Mouse (Mus musculus): ENCODE results near the gene Asap2.
"Not testable (repeated sequence)": the region's sequence is repeated elsewhere in the genome, so short reads cannot be mapped to it uniquely, and the experiment has no call there.

Asap2 gene

DNA sequence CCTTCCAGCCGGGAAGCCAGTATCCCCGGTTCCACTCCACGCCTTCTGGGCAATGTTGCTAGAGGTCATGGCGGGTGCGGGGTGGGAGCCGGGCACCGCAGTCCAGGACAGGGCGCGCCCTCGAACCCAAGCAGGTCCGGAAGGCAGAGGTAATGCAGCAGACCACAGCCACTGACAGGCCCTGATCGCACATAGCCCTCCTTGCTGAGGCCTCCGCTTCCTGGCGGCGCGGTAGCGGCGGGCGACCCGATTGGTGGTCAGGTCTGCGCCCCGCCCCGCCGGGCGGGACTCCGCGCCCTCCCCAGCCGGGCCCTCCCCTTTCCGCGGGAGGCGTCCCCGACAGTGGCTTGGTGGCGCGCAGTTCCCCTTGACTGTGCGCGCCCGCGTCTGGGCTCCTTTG, at the start of gene Asap2:
Gene Asap2 (plus strand): TSS at position 328 of the 400 bp plus-strand sequence.
- DNase-seq (ENCODE audit: low spot score), result not testable (repeated sequence)

DNA sequence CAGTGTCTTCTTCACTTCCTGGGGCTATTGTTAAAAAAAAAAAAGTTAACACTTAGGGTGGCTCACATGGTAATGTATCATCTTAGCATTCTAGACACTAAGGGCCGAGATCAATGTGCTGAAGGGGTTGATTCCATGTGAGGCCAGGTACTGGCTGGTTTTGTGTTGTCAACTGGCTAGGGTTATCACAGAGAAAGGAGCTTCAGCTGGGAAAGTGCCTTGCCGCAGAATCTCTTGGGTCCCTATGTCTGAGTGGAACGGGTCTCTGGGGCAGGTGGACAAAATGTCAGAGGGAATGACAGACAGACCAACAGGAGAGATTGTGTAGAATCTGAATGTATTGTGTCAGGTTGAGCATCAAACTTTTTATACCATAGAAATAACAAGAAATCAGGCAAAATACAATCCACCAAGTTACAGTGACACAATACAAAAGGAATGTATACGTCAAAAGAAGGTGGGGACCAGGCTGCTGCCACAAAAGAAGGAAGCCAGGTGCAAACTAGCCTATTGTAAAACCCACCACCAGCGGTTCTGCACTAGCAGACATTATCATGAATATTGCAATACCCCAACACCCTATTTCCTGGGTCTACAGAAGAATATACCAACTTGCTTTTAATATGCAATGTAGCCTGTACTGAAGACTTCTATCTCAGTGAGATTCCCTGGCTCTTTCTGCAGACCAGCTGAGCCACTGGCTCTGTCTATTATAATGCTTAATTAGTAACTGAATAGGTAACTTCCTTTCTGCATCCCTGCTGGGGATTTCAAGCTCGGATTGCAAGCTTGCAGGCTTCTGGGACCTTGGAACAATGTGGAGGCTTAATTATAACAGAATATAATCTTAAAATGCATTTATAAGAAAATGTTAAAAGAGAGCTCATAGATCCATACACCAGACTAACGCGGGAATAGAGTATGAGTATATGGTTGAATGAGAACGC, 42.9 kb upstream of the Asap2 start:
- DNase-seq (ENCODE audit: low spot score), result not testable (repeated sequence)

DNA sequence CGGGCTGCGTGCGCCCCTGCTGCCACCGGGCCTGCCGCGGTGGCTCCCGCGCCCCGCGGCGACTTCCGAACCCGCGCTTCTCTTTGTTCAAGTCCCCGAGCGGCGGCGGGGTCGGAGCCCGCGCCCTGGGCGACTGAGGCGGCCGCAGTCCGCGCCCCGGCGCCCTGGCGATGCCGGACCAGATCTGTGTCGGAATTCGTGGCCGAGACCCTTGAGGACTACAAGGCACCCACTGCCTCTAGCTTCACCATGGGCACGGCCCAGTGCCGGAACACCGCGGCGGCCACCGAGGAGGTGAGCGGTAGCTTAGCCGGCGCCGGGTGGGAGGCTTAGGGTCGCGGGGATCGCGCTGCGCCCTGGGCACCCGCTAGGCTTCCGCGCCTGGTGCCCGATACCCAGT, 320 bp downstream of the Asap2 start:
- not testable (repeated sequence) for DNase-seq (ENCODE audit: low spot score)

DNA sequence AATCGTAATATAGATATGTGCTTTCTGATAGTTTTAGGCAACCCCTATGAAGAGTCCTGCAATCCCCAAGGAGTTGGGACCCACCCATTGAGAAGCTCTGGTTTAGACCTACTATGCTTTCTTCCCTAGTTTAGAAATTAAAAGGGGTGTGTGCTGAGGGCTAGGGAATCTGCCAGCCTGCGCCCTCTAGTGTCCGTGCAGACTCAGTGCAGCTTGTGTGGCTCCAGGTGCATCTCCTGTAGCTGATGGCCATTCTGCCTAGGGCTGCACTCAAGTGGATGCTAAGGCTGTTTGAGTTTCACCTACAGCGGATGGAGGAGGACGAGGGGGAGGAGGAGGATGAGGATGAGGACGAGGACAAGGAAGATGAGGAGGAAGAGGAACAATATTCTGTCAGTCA, 40.6 kb downstream of the Asap2 start:
- not testable (repeated sequence) for DNase-seq (ENCODE audit: low spot score)

DNA sequence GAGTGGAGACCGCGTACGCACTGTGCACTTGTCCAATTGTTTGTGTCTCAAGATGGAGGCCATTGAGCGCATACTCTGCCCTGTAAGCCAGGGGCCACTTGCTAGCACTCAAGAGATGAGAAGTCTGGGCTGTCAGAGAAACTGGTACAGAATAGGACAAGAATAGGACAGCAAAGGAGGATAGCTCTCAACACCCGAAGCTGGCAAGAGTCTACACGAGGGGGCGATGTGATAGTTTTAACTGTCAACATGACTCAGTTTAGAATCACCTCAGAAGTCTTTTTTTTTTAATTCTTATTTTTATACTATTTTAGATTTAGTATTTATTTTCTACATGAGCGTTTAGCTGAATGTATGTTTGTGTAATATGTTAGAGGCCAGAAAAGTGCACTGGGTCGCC, 56.5 kb downstream of the Asap2 start:
- not testable (repeated sequence) for DNase-seq (ENCODE audit: low spot score)

DNA sequence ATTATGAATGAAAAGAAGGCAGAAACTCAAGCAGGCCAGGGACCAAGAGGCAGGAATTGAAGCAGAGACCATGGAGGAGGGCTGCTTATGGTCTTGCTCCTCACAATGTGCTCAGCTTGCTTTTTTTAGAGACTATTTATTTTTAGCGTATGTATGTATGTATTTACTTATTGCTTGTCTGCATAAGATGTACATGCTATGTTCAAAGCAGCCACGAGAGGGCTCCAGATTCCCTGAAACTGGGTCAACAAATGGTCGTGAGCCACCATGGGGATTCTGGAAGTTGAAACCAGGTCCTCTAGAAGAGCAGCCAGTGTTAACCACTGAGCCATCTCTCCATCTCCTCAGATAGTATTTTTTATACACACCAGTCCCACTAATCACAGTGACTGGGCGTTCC, 85.5 kb downstream of the Asap2 start:
- DNase-seq (ENCODE audit: low spot score), result peak; percentile 75

DNA sequence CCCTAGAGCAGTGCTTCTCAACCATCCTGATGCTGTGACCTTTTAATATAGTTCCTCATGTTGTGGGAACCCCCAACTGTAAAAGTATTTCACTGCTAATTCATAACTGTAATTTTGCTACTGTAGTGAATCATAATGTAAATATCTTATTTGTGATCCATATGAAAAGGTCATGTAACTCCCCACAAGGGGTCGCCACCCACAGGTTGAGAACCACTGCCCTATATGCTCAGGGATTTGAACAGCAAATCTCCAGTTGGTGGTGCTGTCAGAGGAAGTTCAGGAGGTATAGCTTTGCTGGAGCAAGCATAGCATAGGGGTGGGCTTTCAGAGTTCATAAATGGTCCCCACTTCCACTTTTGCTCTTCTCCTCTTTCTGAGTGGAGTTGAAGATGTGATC, 99.9 kb downstream of the Asap2 start:
- DNase-seq (ENCODE audit: low spot score), result not testable (repeated sequence)

DNA sequence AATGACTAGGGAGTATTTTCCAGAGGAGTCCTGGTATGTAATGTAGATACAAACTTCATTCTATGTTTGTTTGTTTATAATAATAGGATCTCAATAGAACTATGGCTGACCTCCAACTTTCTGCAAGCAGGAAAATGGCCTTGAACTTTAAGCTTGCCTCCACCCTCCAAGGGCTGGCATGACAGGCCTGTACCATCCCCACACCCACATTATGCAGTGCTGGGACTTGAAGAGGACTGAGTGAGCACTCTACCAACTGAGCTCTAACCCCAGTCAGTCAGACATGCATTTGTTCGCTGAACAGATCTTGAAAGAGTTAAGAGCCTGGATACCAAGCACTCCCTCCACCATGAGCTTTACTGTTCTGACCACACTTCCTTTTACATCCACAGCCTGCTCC, 102.2 kb downstream of the Asap2 start:
- DNase-seq (ENCODE audit: low spot score), result not testable (repeated sequence)

DNA sequence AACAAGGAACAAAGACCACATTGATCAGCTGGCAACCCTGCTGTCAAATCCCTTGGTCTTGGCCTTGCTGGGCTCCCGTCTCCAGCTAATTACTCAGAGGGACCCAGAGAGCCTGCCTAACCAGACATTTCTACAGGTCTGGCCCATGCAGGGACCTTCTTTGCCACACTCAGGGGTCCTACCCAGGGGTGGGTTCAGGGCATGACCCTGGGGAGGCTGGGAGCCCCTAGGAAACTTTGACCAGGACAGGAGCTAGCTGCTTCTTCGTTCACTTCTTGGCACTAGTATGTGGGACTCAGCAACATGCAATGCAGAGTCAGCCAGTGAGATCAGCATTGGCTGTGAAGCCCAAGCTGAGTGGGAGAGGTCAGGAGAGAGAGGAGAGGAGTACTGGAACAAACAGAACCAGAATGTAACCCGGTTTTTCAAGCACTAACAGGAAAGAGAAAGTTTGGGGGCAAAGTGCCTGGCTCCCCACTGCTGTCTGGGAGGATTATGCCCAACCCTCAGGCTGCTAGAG, 107.6 kb downstream of the Asap2 start:
- DNase-seq (ENCODE audit: low spot score), result not testable (repeated sequence)

DNA sequence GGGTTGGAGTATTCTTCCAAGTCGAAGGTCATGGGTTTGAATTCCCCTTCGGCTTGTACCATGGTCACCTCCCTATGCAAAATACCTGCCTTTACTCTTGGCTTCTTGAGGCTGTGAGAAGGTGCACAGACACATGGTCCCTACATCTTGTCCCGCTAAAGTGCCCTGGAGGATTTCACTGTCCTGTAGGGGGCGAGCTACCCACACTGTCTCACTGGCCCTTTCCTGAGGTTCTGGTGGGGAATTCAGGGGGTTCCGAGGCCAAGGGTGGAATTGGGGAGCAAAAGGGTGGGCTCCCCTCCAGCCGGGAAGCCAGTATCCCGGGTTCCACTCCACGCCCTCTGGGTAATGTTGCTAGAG, 120.8 kb downstream of the Asap2 start:
- DNase-seq (ENCODE audit: low spot score), result not testable (repeated sequence)

DNA sequence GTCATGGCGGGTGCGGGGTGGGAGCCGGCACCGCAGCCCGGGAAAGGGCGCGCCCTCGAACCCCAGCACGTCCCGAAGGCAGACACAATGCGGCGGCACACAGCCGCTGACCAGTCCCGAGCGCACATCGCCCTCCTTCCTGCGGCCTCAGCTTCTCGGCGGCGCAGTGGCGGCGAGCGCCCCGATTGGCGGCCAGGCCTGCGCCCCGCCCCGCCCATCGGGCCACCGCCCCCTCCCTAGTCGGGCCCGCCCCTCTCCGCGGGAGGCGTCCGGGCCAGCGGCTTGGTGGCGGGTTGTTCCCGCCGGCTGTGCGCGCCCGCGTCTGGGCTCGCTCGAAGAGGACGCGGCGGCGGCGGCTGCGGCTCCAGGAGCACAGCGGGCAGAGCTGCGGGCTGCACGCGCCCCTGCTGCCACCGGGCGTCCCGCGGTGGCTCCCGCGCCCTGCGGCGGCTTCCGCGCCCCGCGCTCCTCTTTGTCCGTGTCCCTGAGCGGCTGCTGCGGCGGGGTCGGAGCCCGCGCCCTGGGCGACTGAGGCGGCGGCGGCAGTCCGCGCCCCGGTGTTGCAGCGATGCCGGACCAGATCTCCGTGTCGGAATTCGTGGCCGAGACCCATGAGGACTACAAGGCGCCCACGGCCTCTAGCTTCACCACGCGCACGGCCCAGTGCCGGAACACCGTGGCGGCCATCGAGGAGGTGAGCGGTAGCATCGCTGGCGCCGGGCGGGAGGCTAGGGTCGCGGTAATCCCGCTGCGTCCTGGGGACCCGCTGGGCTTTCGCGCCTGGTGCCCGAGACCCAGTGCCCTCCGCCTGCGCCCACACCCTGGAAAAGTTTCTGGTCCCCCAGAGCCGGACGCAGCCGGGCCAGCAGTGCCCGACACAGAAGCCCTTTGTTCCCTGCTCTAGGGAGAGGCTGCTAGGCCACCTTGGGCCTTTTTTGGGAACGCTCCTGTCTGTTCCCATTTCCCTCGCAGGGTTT, 121.5 kb downstream of the Asap2 start:
- peak; percentile 91 for DNase-seq (ENCODE audit: low spot score)

DNA sequence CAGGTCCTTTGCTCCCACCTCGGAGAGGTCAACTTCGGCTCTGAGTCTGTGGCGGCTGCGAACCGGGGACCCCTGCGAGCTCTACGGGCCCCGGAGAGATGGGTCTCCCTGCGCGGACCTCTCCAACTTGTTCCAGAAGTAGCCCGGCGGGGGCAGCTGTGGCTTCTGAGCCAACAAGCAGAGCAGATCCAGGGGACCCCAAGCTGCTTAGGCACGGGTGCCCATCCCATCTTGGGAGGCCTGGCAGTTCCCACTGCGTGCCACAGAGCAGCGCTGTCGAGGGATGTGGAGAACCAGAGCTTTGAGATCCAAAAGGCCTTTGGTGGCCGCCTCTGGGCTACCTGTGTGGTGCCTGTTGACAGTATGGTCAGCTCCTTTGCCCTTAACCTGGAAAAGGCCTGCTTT, 122.2 kb downstream of the Asap2 start:
- DNase-seq (ENCODE audit: low spot score), result peak; percentile 85

DNA sequence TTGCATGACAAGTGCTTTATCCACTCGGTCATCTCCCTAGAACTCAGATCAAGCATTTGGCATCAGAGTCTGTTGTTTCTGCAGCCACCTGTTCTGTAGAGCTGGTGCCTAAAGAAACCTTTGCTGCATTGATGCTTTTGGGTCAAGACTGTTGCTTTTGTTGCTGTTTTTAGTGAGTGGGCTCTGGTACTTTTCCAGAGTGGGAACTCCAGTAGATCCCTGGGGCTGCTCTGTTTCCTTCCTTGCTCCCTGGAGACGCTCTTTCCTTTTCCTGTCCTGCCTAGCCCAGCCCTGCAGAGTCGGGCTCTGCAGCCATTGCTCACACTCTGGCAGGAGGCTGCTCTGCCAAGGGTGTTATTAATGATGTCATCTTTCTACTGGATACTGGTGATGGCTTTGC, 129.2 kb downstream of the Asap2 start:
- peak; percentile 87 for DNase-seq (ENCODE audit: low spot score)

DNA sequence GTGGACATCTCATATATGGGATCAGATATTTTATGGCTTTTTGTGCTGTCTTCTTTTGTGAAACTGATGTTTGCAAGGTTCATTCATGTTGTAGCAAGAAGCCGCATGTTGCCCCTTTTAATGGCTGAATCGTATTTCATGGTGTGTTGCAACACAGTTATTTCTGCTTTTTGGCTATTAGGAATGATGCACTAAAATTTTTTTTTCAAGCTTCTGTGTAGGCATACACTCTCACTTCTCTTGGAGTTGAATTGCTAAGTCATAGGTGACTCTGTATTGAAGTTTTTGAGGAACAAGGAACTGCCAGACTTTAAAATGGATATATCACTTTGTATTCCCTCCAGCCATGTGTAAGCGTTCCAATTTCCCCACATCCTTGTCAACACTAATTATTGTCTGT, 132.6 kb downstream of the Asap2 start:
- DNase-seq (ENCODE audit: low spot score), result no peak

DNA sequence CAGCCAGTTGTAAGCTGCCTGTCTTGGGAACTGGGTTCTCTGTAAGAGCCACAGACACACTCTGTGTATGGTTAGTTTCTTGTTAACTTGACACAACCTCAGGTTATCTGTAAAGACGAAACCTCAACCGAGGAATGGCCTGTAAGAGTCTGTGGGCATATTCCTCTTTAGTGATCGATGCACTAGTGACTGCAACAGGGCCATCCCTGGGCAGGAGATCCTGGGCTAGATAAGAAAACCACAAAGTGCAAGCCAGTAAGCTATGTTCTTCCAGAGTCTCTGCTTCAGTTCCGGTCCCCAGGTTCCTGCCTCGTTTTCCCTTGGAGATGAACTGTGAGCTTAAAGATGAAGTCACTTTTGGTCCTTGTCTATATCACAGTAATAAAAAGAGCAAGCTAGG, 133.4 kb downstream of the Asap2 start:
- peak; percentile 36 for DNase-seq (ENCODE audit: low spot score)

DNA sequence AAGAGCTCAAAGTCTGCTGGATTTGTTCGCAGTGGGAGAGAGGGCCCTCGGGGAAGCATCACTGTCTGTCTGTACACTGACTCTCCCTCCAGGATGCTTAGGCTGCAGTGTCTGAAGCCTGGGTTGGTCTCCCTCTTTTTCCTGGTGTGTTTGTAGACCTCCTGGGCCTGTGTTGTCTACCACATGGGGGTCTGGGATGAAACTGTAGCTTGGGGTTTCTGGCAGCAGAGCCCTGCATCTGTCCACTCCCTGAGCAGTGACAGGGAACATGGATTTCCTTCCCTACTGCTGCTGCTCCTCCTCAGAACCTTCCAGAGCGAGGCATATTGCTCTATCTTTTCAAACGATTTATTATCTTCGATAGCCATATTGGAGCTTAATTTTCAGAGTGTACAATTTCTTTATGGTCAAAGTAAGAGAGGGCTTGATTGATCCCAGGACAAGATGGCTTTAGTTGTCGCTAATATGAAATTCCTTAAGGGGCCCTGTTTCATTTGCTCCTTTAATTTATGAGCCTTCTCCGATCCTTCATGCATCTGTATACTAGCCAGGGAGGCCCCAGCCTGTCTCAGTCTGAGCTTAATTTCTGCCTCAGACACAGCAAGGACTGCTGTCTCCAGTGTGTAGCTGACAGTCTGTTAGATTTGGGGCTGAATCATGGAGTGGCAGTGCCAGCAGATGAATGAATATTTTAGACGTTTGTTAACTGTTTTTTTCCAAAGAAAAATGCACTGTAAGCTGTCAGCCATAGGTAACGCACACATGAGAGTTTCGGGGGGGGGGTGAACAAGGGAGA, 135.6 kb downstream of the Asap2 start:
- DNase-seq (ENCODE audit: low spot score), result no peak

DNA sequence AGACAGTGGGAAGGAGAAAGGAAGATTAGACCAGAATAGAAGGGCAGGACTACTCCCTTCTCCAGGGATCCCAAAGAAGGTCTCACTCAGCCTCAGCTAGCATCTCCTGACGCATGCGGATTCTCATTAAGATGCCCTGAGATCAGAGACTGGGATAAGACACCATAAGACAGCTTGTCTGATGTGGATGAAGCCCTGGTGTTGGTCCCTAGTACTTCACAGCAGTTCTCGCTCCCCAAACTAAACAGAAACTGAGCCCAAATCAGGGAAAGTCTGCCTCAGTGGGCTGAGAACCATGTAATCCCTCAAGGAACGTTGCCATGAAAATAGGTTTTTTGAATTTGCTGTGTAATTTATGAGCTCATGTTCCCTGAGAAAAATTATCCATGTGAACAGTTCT, 136.3 kb downstream of the Asap2 start:
- DNase-seq (ENCODE audit: low spot score), result no peak

DNA sequence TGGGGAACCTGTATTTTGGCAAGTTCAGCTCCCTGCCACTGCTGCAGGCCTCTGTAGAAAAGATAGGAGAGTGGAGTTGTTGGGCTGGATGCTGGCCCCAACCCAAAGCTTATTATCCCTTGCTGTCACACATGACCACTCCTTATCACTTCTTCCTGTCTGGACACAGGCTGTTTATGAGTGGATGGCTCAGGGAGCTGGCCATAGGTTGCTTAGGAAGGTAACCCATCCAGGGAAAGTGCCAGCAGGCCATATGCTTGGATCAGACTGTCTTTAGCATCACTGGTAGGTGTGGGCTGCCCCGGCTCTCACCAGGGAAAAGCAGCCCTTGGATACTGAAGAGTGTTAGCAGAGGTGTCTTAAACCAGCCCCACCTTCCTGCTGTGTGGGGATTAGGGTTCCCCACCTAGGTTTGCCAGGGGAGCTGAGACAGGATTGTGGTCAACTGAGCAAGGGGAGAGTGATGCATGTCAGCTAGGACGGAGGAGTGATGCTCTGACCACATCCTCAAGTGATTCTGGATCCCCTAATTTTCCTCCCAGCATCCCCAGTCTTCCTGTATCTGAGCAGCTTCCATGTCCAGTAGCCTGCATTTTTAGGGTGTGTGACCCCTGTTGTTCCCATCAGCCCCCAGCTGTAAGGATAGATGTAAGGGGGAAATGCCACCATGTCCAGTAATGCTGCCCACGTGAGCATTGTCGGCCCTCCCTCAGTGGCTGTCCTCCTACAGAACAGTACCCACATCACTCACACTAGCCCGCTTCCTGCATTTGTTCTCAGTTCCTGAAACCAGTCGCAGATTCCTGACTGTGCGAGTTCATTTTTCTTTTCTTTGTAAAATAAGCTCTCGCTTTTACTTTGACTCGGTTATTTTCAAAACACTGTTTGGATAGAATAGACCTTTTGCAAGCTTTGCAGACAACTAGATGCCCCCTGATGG, 138.9 kb downstream of the Asap2 start:
- peak; percentile 41 for DNase-seq (ENCODE audit: low spot score)

DNA sequence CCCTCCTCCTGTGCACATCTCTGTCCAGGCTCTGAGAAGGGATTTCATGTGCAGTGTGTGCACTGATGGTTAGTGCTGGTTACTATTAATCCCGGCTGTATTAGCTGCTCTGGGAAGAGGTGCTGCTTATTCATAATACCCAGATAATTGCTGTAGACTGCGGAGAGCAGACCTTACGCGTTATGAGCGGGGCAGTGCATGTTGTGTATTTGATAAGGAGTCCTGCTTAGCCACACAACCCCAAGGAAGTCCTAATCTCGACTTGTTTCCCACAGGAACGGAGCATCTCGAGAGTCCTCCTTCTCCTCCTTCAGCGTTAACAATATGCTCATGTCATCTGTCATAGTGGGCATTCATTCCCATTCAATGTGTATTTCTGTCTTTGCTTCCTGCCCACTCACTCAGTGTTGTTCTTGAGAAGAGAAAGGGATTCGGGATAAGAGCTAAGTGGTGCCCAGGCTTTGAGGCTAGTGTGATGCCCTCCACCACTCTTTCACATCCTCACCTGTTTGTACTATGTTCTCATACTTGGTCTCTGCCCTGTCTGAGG, 140.1 kb downstream of the Asap2 start:
- DNase-seq (ENCODE audit: low spot score), result no peak

DNA sequence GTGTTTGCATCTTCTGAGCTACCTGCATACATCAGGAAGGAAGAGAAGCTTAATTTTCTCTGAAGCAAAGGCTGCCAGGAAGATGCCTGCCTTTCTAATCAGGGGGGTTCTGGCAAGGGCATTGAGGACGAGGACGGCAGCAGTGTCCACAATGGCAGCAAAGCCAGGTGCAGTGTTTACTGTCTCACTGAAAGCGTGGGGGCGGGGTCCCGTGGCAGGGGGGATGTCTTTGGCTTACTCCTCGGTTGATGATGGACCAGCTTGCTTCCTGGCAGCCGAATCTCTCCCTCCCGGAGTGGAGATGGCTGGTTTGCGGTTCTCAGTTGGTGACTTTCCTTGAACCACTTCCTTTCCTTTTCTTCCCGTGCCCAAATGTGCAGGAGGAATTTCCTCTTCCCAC, 142.3 kb downstream of the Asap2 start:
- DNase-seq (ENCODE audit: low spot score), result no peak

Measured in MN1 (cell line).